9 mouse cellular contexts compared by ENCODE assay signal in genomic region chr10:121507755-121508544, GRCm38 (mm10). TPM values are rescaled to one million over a fixed set of nuclear protein-coding genes. Genes with fewer than 3 reads are reported as not detected.
A peak's percentile ranks its signal among the peaks of the same experiment; 100 is the strongest.
DNase-seq lines count a peak whose midpoint lies in the region; ATAC-seq and TF ChIP-seq lines count a peak whose summit lies in the region.
"Had no signal": no experiment of that assay in that cellular context is flagged by ENCODE, and none has a peak within 500 bp of the region (broad histone marks: within the 10 kb centered on the region; RNA-seq: fewer than 3 reads in every experiment).

No protein-coding gene starts in this region.

- H3K4me1 ChIP-seq in lung, embryonic 14.5 days (ENCODE audit: insufficient read depth): peaks cover 20% of the 10 kb centered on the region
- H3K4me1 ChIP-seq in liver, postnatal 0 days (ENCODE audit: insufficient read depth): peaks cover 36% of the 10 kb centered on the region

- no peak for DNase-seq in gastrocnemius, adult 2 months
- no peak for DNase-seq in gastrocnemius, postnatal 4 days (ENCODE audit: low spot score in 2 of 2)
- no peak for DNase-seq in lung, embryonic 14.5 days
- DNase-seq in lung, postnatal 14 days: no peak
- peak; percentile 18 for DNase-seq in NIH3T3 (ENCODE audit: low read depth)
- peak; percentile 12 for DNase-seq in liver, postnatal 0 days
- DNase-seq in urinary bladder, adult 2 months (ENCODE audit: low spot score): no peak
- no peak for DNase-seq in left cerebral cortex, postnatal 10 days (ENCODE audit: extremely low spot score in 1 of 2, low spot score in 2 of 2)

- ATAC-seq in lung, embryonic 14.5 days (ENCODE audit: insufficient read depth): no peak
- no peak for ATAC-seq in liver, postnatal 0 days

- WGBS in lung, embryonic 14.5 days: 85% methylated on average over 16 of the region's 16 CpGs
- 82% methylated on average over 16 of the region's 16 CpGs for WGBS in liver, postnatal 0 days (ENCODE audit: insufficient replicate concordance)

- intact Hi-C loops in gastrocnemius, adult 2 months (cut with DNase I): loop anchor here (2.0 kb wide), 1 partner anchor 31 kb away; the partner anchor contains the start of gene Rassf3
- intact Hi-C loops in left cerebral cortex, postnatal 10 days (cut with DNase I): loop anchor here (5.0 to 10.0 kb wide), 2 partner anchors 96 to 203 kb away; no protein-coding TSS in a partner anchor

- H3K9ac ChIP-seq in lung, embryonic 14.5 days: no peak overlapping the region
- no peak overlapping the region for H3K9ac ChIP-seq in liver, postnatal 0 days (replicated peaks)
- H3K9ac ChIP-seq: forebrain, embryonic 12.5 days had no signal

- H3K9me3 ChIP-seq in lung, embryonic 14.5 days (ENCODE audit: low read depth, low read length): no peaks in the 10 kb centered on the region
- no peaks in the 10 kb centered on the region for H3K9me3 ChIP-seq in liver, postnatal 0 days (ENCODE audit: low read length)
- H3K9me3 ChIP-seq: forebrain, embryonic 12.5 days had no signal

- no peak for TF ChIP-seq EP300 in liver, postnatal 0 days (IDR thresholded peaks at IDR 0.05; ENCODE audit: low read depth)

- peak; percentile 25; the same call in 1 of the 2 replicates for TF ChIP-seq CTCF in gastrocnemius, adult 2 months (IDR thresholded peaks at IDR 0.05)
- 0 out of 2 replicates have a peak, but pooled peaks have one; percentile 19 for TF ChIP-seq CTCF in lung, embryonic 14.5 days (IDR thresholded peaks at IDR 0.05; ENCODE audit: low read depth)
- peak; percentile 29; the same call in 1 of the 2 replicates for TF ChIP-seq CTCF in liver, postnatal 0 days (IDR thresholded peaks at IDR 0.05; ENCODE audit: low read depth)

- H3K4me3 ChIP-seq in gastrocnemius, adult 2 months: no peak overlapping the region
- no peak overlapping the region for H3K4me3 ChIP-seq in lung, embryonic 14.5 days (ENCODE audit: low read depth, low read length)
- no peak overlapping the region for H3K4me3 ChIP-seq in liver, postnatal 0 days (ENCODE audit: low read depth, low read length)
- H3K4me3 ChIP-seq: forebrain, embryonic 12.5 days had no signal

- no peaks in the 10 kb centered on the region for H3K36me3 ChIP-seq in lung, embryonic 14.5 days (ENCODE audit: insufficient read depth)
- no peaks in the 10 kb centered on the region for H3K36me3 ChIP-seq in liver, postnatal 0 days (replicated peaks; ENCODE audit: insufficient read depth, low read length)
- H3K36me3 ChIP-seq: forebrain, embryonic 12.5 days had no signal

- no peak overlapping the region for H3K4me2 ChIP-seq in lung, embryonic 14.5 days
- no peak overlapping the region for H3K4me2 ChIP-seq in liver, postnatal 0 days (ENCODE audit: low read depth, low read length)
- H3K4me2 ChIP-seq: forebrain, embryonic 12.5 days had no signal

- H3K27ac ChIP-seq in gastrocnemius, adult 2 months: no peak overlapping the region
- H3K27ac ChIP-seq in lung, embryonic 14.5 days (ENCODE audit: low read depth): no peak overlapping the region
- no peak overlapping the region for H3K27ac ChIP-seq in liver, postnatal 0 days (ENCODE audit: low read depth)

- no peaks in the 10 kb centered on the region for H3K27me3 ChIP-seq in lung, embryonic 14.5 days (ENCODE audit: insufficient read depth, low read length)
- H3K27me3 ChIP-seq in liver, postnatal 0 days (ENCODE audit: insufficient read depth, low read length): no peaks in the 10 kb centered on the region
- H3K27me3 ChIP-seq: forebrain, embryonic 12.5 days had no signal

RNA-seq across cellular contexts. Expression of gene Rassf3, which starts 31.8 kb away (rescaled TPM):
- total RNA-seq in gastrocnemius, adult 2 months (2021): 10 to 100 TPM; 29.2 to 47.3 TPM
- 10 to 100 TPM; 70.0 to 78.2 TPM for total RNA-seq in gastrocnemius, postnatal 4 days (2021)
- 19.8 and 21.0 TPM in 2 replicates for polyA plus RNA-seq in lung, embryonic 14.5 days (2014; fragmentation: Nextera tagmentation; extraction: Ambion mirVana)
- 16.4 and 16.6 TPM in 2 replicates for polyA plus RNA-seq in liver, postnatal 0 days (2015; fragmentation: Nextera tagmentation; extraction: Ambion mirVana)
- 106 and 139 TPM in 2 replicates for polyA plus RNA-seq in urinary bladder, adult 2 months (2012; rRNA removed)
- 10 to 100 TPM; 24.5 to 31.1 TPM for total RNA-seq in left cerebral cortex, postnatal 10 days (2021)

Comparison
In these comparisons a context has a peak if more than half of its experiments do, and no peak if none do; other contexts are left out.
1. DNase-seq: peak in NIH3T3 (single experiment) and liver, postnatal 0 days (single experiment); none in gastrocnemius, adult 2 months (single experiment), gastrocnemius, postnatal 4 days (0 of 2), lung, embryonic 14.5 days (single experiment), lung, postnatal 14 days (single experiment), urinary bladder, adult 2 months (single experiment) and left cerebral cortex, postnatal 10 days (0 of 2).
2. Peak in every context shown above with its lines, with median percentiles within 50 percentile points of each other: CTCF ChIP-seq.